Mouse (Mus musculus): ENCODE data around the gene Map4k2. TPM values are rescaled to one million over a fixed set of nuclear protein-coding genes. Genes with fewer than 3 reads are reported as not detected.
A peak's percentile ranks its signal among the peaks of the same experiment; 100 is the strongest.

The Map4k2 gene
- polyA plus RNA-seq, 1 experiment from 2014 or later: 4.3 TPM

- 92% methylated on average over 3 of the region's 3 CpGs for WGBS
- H3K36me3 ChIP-seq (ENCODE audit: control insufficient read depth, insufficient read depth): peaks cover 7% of the 10 kb centered on the region
- no peak overlapping the region for H3K4me3 ChIP-seq (ENCODE audit: low read depth, low read length)
- H3K27ac ChIP-seq (ENCODE audit: low read depth, low read length): no peak overlapping the region
- no peaks in the 10 kb centered on the region for H3K9me3 ChIP-seq (ENCODE audit: control insufficient read depth)
- peaks cover 3% of the 10 kb centered on the region; the same call in 1 of the 2 replicates for H3K4me1 ChIP-seq (replicated peaks; ENCODE audit: control insufficient read depth, insufficient read depth, low read length)
- no peak overlapping the region for H3K4me2 ChIP-seq (replicated peaks; ENCODE audit: low read depth)
- no peak overlapping the region for H3K9ac ChIP-seq (ENCODE audit: low read depth, low read length)
- no peaks in the 10 kb centered on the region for H3K27me3 ChIP-seq (replicated peaks; ENCODE audit: control insufficient read depth, insufficient read depth, low read length)
- no peak for TF ChIP-seq CTCF (IDR thresholded peaks at IDR 0.05; ENCODE audit: low read depth)
- no peak for ATAC-seq
These were observed 20.4 kb downstream of the Map4k2 start for GRCm38 (mm10) chr19:6361291-6361690.

GRCm38 (mm10) chr19:6363091-6363410 is 22.1 kb downstream of the Map4k2 start:
- Histone ChIP-seq H3K4me2 (replicated peaks; ENCODE audit: low read depth) (peak overlapping the region; percentile 55), H3K4me1 (replicated peaks; ENCODE audit: control insufficient read depth, insufficient read depth, low read length) (peaks cover 3% of the 10 kb centered on the region; the same call in 1 of the 2 replicates), H3K36me3 (ENCODE audit: control insufficient read depth, insufficient read depth) (peaks cover 22% of the 10 kb centered on the region), H3K9ac (ENCODE audit: low read depth, low read length) (no peak overlapping the region), H3K27me3 (replicated peaks; ENCODE audit: control insufficient read depth, insufficient read depth, low read length) (no peaks in the 10 kb centered on the region), H3K4me3 (ENCODE audit: low read depth, low read length) (peak overlapping the region; percentile 88), H3K9me3 (ENCODE audit: control insufficient read depth) (no peaks in the 10 kb centered on the region), H3K27ac (ENCODE audit: low read depth, low read length) (peak overlapping the region; percentile 99)
- WGBS: under 1% methylated on average over 11 of the region's 11 CpGs
- TF ChIP-seq CTCF (IDR thresholded peaks at IDR 0.05; ENCODE audit: low read depth): no peak
- no peak; the same call in 1 of the 2 replicates for ATAC-seq

GRCm38 (mm10) chr19:6363411-6364240 is 22.7 kb downstream of the Map4k2 start, which contains the start of gene Sf1:
Gene Sf1, plus strand, starts transcription at chr19:6363690.
- Histone ChIP-seq H3K9ac (ENCODE audit: low read depth, low read length) (peak within 1 kb of the TSS; percentile 96), H3K4me1 (replicated peaks; ENCODE audit: control insufficient read depth, insufficient read depth, low read length) (peaks cover 3% of the 10 kb centered on the region; the same call in 1 of the 2 replicates), H3K36me3 (ENCODE audit: control insufficient read depth, insufficient read depth) (peaks cover 28% of the 10 kb centered on the region), H3K27ac (ENCODE audit: low read depth, low read length) (peak within 1 kb of the TSS; percentile 99), H3K4me2 (replicated peaks; ENCODE audit: low read depth) (peak within 1 kb of the TSS; percentile 74), H3K9me3 (ENCODE audit: control insufficient read depth) (no peaks in the 10 kb centered on the region), H3K27me3 (replicated peaks; ENCODE audit: control insufficient read depth, insufficient read depth, low read length) (no peaks in the 10 kb centered on the region), H3K4me3 (ENCODE audit: low read depth, low read length) (peak within 1 kb of the TSS; percentile 88)
- under 1% methylated on average over 81 of the region's 85 CpGs for WGBS
- no peak; the same call in 1 of the 2 replicates for TF ChIP-seq CTCF (IDR thresholded peaks at IDR 0.05; ENCODE audit: low read depth)
- ATAC-seq: peak; percentile 96

GRCm38 (mm10) chr19:6364317-6364725 is 23.4 kb downstream of the Map4k2 start:
- Histone ChIP-seq H3K27ac (ENCODE audit: low read depth, low read length) (peak overlapping the region; percentile 99), H3K9me3 (ENCODE audit: control insufficient read depth) (no peaks in the 10 kb centered on the region), H3K4me3 (ENCODE audit: low read depth, low read length) (peak overlapping the region; percentile 88), H3K9ac (ENCODE audit: low read depth, low read length) (peak overlapping the region; percentile 96), H3K36me3 (ENCODE audit: control insufficient read depth, insufficient read depth) (peaks cover 33% of the 10 kb centered on the region), H3K27me3 (replicated peaks; ENCODE audit: control insufficient read depth, insufficient read depth, low read length) (no peaks in the 10 kb centered on the region), H3K4me2 (replicated peaks; ENCODE audit: low read depth) (peak overlapping the region; percentile 74), H3K4me1 (replicated peaks; ENCODE audit: control insufficient read depth, insufficient read depth, low read length) (peaks cover 3% of the 10 kb centered on the region; the same call in 1 of the 2 replicates)
- TF ChIP-seq CTCF (IDR thresholded peaks at IDR 0.05; ENCODE audit: low read depth): no peak; the same call in 1 of the 2 replicates
- under 1% methylated on average over 47 of the region's 55 CpGs for WGBS
- 0 out of 2 replicates have a peak, but pooled peaks have one; percentile 3 for ATAC-seq

GRCm38 (mm10) chr19:6364842-6365241 is 23.9 kb downstream of the Map4k2 start:
- no peaks in the 10 kb centered on the region for H3K9me3 ChIP-seq (ENCODE audit: control insufficient read depth)
- H3K4me3 ChIP-seq (ENCODE audit: low read depth, low read length): peak overlapping the region; percentile 88
- peak overlapping the region; percentile 74 for H3K4me2 ChIP-seq (replicated peaks; ENCODE audit: low read depth)
- WGBS: 2% methylated on average over 2 of the region's 2 CpGs
- H3K27ac ChIP-seq (ENCODE audit: low read depth, low read length): no peak overlapping the region
- no peak for ATAC-seq
- peaks cover 38% of the 10 kb centered on the region for H3K36me3 ChIP-seq (ENCODE audit: control insufficient read depth, insufficient read depth)
- H3K27me3 ChIP-seq (replicated peaks; ENCODE audit: control insufficient read depth, insufficient read depth, low read length): no peaks in the 10 kb centered on the region
- H3K9ac ChIP-seq (ENCODE audit: low read depth, low read length): peak overlapping the region; percentile 96
- peaks cover 3% of the 10 kb centered on the region; the same call in 1 of the 2 replicates for H3K4me1 ChIP-seq (replicated peaks; ENCODE audit: control insufficient read depth, insufficient read depth, low read length)
- TF ChIP-seq CTCF (IDR thresholded peaks at IDR 0.05; ENCODE audit: low read depth): no peak

GRCm38 (mm10) chr19:6370175-6370574 is 29.2 kb downstream of the Map4k2 start:
- no peak overlapping the region for H3K4me3 ChIP-seq (ENCODE audit: low read depth, low read length)
- no peak for ATAC-seq
- no peak overlapping the region for H3K27ac ChIP-seq (ENCODE audit: low read depth, low read length)
- H3K36me3 ChIP-seq (ENCODE audit: control insufficient read depth, insufficient read depth): peaks cover 89% of the 10 kb centered on the region
- H3K9ac ChIP-seq (ENCODE audit: low read depth, low read length): no peak overlapping the region
- H3K9me3 ChIP-seq (ENCODE audit: control insufficient read depth): no peaks in the 10 kb centered on the region
- no peak for TF ChIP-seq CTCF (IDR thresholded peaks at IDR 0.05; ENCODE audit: low read depth)
- H3K27me3 ChIP-seq (replicated peaks; ENCODE audit: control insufficient read depth, insufficient read depth, low read length): no peaks in the 10 kb centered on the region
- no peak overlapping the region for H3K4me2 ChIP-seq (replicated peaks; ENCODE audit: low read depth)
- whole genome bisulfite sequencing: 85% methylated on average over 2 of the region's 2 CpGs
- no peaks in the 10 kb centered on the region for H3K4me1 ChIP-seq (replicated peaks; ENCODE audit: control insufficient read depth, insufficient read depth, low read length)
